Mouse (Mus musculus) G1E (cell line): ENCODE results near the gene Ubn2. TPM values are rescaled to one million over a fixed set of nuclear protein-coding genes. Genes with fewer than 3 reads are reported as not detected.

Experiments
- ATAC-seq: 2 replicates; pipeline ENCODE4 v1.8.0; 2016; ENCODE audit warnings: mild to moderate bottlenecking; ENCODE audit not compliant: insufficient number of reproducible peaks, poor library complexity, low FRiP score, severe bottlenecking; ENCODE audit errors: extremely low read depth
- DNase-seq: peaks from one replicate; pipeline ENCODE4 v3.0.0; 2012; ENCODE audit warnings: low spot score
- H3K27me3 ChIP-seq: 2 replicates; pipeline ENCODE4 v1.6.1; 2012; ENCODE audit warnings: mild to moderate bottlenecking, low read length, inconsistent platforms; ENCODE audit not compliant: insufficient read depth
- H3K36me3 ChIP-seq: replicated peaks from 2 replicates; pipeline ENCODE3; 2012; ENCODE audit warnings: mild to moderate bottlenecking, inconsistent platforms
- H3K4me1 ChIP-seq: 2 replicates; pipeline ENCODE4 v1.6.1; 2012; ENCODE audit warnings: low read depth, low read length, inconsistent platforms, mixed read lengths; ENCODE audit not compliant: insufficient read depth
- H3K4me3 ChIP-seq: 2 replicates; pipeline ENCODE4 v1.5.1; 2012; ENCODE audit warnings: low read depth, mild to moderate bottlenecking, inconsistent platforms, low read length, moderate library complexity, mixed read lengths
- H3K9me3 ChIP-seq: replicated peaks from 2 replicates; pipeline ENCODE4 v1.6.1; 2012; ENCODE audit warnings: inconsistent platforms
- CTCF ChIP-seq: IDR thresholded peaks from 2 replicates; pipeline ENCODE4 v1.5.1; 2012; ENCODE audit warnings: low read depth, low read length, inconsistent platforms, mixed read lengths
- GATA1 ChIP-seq: IDR thresholded peaks from 2 replicates; pipeline ENCODE4 v1.6.1; 2012; ENCODE audit warnings: borderline replicate concordance, low read length, inconsistent platforms, mixed read lengths
- GATA2 ChIP-seq: IDR thresholded peaks from 2 replicates; pipeline ENCODE4 v1.6.1; 2012; ENCODE audit warnings: low read depth, low read length, inconsistent platforms, borderline replicate concordance
- POLR2AphosphoS5 ChIP-seq: IDR thresholded peaks from 2 replicates; pipeline ENCODE4 v1.6.1; 2012; ENCODE audit warnings: low read depth, low read length, inconsistent platforms; ENCODE audit not compliant: insufficient replicate concordance
- TAL1 ChIP-seq: conservative IDR thresholded peaks from 2 replicates; pipeline ENCODE4 v1.6.1; 2012; ENCODE audit warnings: low read depth, low read length, inconsistent platforms, mixed read lengths
- polyA plus RNA-seq: library from polyadenylated mRNA; stranded (reverse); fragments of >175 nt; gene quantifications from 2 replicates; pipeline ENCODE4 v1.2.3, GENCODE M21; 2012
- total RNA-seq, 2 experiments: library from RNA; stranded (forward) in 1 of 2; stranded (reverse) in 1 of 2; fragments of 200-1000 nt in 1 of 2; fragments of >200 nt in 1 of 2; fragmentation: Nextera tagmentation in 1 of 2; gene quantifications; 2 replicates each; pipeline ENCODE4 v1.2.3; 2014 to 2017

The Ubn2 gene
- total and polyA plus RNA-seq, 3 experiments = 4.1 to 124 (median 26.9) TPM

DNA sequence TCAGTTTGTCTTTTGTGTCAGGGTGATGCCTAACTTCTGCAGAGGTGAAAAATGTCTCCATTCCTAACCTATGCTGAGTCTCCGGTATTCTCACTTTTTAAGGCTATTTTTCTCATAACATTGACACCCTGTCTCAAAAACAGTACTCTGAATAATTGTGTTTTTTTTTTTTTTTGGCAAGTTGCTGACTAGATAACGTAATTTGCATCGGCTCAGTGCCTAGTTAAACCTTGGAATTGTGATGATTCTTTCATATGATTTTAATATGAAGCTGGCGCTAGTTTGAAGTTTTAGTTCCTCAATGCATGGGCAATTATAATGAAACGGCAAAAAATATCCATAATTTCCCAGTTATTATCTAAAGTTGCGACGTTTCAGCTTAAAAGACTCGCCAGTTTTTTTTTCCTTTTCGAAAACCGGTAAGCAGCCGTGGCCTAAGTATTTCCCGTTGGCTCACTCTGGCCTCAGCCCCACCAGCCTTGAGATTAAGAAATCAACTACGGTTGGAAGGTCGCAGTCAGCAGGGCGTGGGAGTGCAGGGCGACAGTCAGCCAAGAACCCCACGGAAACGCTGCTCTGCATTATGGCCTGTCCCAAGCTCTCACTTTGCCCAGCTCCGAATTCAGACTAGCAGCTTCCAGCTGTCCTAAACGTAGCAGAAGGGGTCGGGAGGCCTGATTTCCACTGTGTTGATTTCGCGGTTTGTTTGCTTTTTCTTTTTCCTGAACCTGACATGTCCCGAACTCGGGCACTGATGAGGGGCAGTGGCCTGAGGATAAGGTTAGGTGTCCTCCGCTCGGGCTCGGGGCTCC, 116.7 kb downstream of the Ubn2 start:
- H3K4me1 ChIP-seq = peaks cover 30% of the 10 kb centered on the region
- H3K4me3 ChIP-seq = peak overlapping the region; percentile 90
- H3K36me3 ChIP-seq = peaks cover 16% of the 10 kb centered on the region
- H3K27me3 ChIP-seq = no peaks in the 10 kb centered on the region
- ATAC-seq (peak; percentile 41), DNase-seq (peak; percentile 53)
- H3K9me3 ChIP-seq = no peaks in the 10 kb centered on the region
- TF ChIP-seq GATA2 (no peak), GATA1 (no peak), TAL1 (no peak), CTCF (no peak), POLR2AphosphoS5 (no peak)

DNA sequence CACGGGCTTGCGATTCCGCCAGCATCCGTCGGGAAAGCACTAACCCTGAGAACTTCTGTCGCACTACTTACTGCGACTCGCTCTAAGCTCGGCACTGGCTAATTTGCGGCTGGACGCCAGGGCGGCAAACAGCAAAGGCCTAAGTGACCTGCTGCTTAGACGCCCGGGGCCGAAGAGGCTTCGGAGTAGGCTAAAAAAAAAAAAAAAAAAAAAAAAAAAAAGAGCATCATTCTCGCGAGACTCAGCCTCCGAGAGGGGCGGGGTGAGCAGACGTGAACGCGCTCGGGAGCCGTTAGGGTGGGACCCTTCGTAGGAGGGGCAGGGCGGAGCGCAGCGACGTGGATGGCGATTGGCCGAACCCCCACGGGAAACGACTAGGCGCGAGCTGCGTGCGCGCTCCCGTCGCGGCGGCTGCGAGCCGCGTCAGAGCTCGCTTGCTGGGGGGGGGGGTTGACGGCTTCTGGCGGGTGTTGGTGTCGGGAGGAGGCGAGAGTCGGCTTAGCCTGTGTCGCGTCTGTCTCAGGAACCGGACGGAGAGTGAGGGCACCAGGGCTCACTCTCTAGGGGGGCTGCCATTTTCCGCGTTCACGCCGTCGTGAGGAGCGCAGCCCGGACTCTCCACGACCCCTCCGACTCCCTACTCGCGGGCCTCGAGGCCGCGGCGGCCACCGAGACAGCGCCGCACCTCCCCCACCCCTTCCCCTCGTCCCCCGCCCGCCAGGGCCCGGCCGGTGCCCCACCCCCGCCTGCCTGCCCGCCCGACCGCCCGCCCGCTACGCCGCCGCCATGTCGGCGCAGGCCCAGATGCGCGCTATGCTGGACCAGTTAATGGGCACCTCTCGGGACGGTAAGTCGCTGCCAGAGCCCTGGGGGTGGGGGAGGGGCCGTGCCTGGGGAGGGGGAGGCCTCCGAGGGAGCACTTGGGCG, 117.6 kb downstream of the Ubn2 start, which contains the start of gene Luc7l2:
Gene Luc7l2, plus strand, starts transcription at position 273 of the 927 bp plus-strand sequence.
- DNase-seq = peak; percentile 97
- Histone ChIP-seq H3K4me3 (peak within 1 kb of the TSS; percentile 90), H3K9me3 (no peaks in the 10 kb centered on the region), H3K4me1 (peaks cover 35% of the 10 kb centered on the region), H3K27me3 (no peaks in the 10 kb centered on the region), H3K36me3 (peaks cover 23% of the 10 kb centered on the region)
- TF ChIP-seq POLR2AphosphoS5 = no peak
- no peak for TF ChIP-seq GATA1
- no peak for TF ChIP-seq TAL1
- TF ChIP-seq GATA2 = no peak
- TF ChIP-seq CTCF = no peak
- peak; percentile 78 for ATAC-seq

DNA sequence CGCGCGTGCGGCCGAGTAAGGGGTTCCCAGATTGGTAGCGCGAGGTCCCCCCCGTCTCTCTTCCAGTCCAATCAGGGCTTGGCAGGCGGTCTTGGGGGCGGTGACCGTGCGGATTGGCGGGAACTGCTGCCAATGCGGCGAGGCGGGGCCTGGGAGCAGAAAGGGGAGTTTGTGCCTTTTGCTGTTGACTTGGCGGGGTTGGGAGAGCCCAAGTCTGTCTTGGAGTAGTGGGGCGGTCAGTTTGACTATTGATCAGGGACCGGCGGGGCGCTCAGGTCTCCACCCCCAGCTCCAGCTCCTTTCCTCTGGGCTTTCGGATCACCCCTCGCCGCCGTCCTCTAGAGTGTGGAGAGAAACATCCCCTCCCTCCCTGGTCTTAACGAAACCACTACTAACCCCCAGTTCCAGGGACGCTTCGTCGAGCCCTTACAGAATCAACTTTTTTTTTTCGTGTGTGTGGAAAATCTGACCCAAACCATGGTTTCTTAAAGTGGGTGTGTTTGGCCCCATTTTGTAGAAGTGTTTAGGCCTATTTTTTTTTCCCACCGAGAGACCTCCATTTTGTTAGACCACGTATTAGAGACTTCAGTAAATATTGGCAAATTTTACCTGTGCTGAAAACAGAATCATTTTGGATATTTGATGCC, 118.4 kb downstream of the Ubn2 start:
- ATAC-seq = peak; percentile 86
- no peaks in the 10 kb centered on the region for H3K27me3 ChIP-seq
- no peaks in the 10 kb centered on the region for H3K9me3 ChIP-seq
- H3K4me1 ChIP-seq = peaks cover 35% of the 10 kb centered on the region
- H3K4me3 ChIP-seq = peak overlapping the region; percentile 90
- DNase-seq = peak; percentile 96
- H3K36me3 ChIP-seq = peaks cover 24% of the 10 kb centered on the region
- TF ChIP-seq POLR2AphosphoS5 (no peak), GATA2 (no peak), CTCF (no peak), TAL1 (no peak), GATA1 (no peak)

DNA sequence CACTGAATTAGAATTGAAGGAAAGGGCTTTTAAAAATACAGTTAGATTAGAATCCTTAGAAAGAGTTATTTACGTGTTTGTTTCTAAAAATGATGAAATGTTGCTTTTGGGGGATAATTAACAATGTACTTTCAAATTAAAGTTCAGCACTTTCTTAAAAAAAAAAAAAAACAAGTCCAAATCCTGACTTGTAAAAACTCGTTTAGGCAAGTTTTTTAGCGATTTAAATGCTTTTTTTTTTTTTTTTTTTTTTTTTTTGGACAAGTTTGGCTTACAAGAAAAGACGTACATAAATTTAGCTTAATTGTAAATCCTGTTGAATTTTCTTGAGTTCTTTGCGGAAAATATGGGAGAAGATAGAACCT, 118.9 kb downstream of the Ubn2 start:
- DNase-seq = no peak
- H3K36me3 ChIP-seq = peaks cover 27% of the 10 kb centered on the region
- ATAC-seq = no peak
- H3K9me3 ChIP-seq = no peaks in the 10 kb centered on the region
- H3K4me3 ChIP-seq = peak overlapping the region; percentile 90
- no peaks in the 10 kb centered on the region for H3K27me3 ChIP-seq
- peaks cover 38% of the 10 kb centered on the region for H3K4me1 ChIP-seq
- TF ChIP-seq CTCF (no peak), GATA2 (no peak), POLR2AphosphoS5 (no peak), TAL1 (no peak), GATA1 (no peak)

Other genes starting within 250 kb of the Ubn2 start
- not detected in 2 replicates for gene D630045J12Rik, start 179.9 kb upstream of the Ubn2 start, total RNA-seq (2014; fragmentation: Nextera tagmentation)
- gene D630045J12Rik, start 179.9 kb upstream of the Ubn2 start, total RNA-seq (2017) = 0.38 and 0.41 TPM in 2 replicates
- gene D630045J12Rik, start 179.9 kb upstream of the Ubn2 start, polyA plus RNA-seq = 0.01 TPM in 2 replicates
- 28.5 and 30.6 TPM in 2 replicates for gene Zc3hav1l, start 134.7 kb upstream of the Ubn2 start, total RNA-seq (2014; fragmentation: Nextera tagmentation)
- 4.5 and 5.6 TPM in 2 replicates for gene Zc3hav1l, start 134.7 kb upstream of the Ubn2 start, total RNA-seq (2017)
- 7.3 and 7.5 TPM in 2 replicates for gene Zc3hav1l, start 134.7 kb upstream of the Ubn2 start, polyA plus RNA-seq
- gene Zc3hav1, start 79.3 kb upstream of the Ubn2 start, total RNA-seq (2014; fragmentation: Nextera tagmentation) = 210 and 217 TPM in 2 replicates
- 107 and 112 TPM in 2 replicates for gene Zc3hav1, start 79.3 kb upstream of the Ubn2 start, total RNA-seq (2017)
- gene Zc3hav1, start 79.3 kb upstream of the Ubn2 start, polyA plus RNA-seq = 44.0 and 45.8 TPM in 2 replicates
- gene Ttc26, start 52.5 kb upstream of the Ubn2 start, total RNA-seq (2014; fragmentation: Nextera tagmentation) = 6.1 and 6.5 TPM in 2 replicates
- 2.7 and 5.9 TPM in 2 replicates for gene Ttc26, start 52.5 kb upstream of the Ubn2 start, total RNA-seq (2017)
- gene Ttc26, start 52.5 kb upstream of the Ubn2 start, polyA plus RNA-seq = 0.31 and 0.89 TPM in 2 replicates
- gene Fmc1, start 99.6 kb downstream of the Ubn2 start, total RNA-seq (2014; fragmentation: Nextera tagmentation) = 6.4 and 16.7 TPM in 2 replicates
- 39.5 and 55.9 TPM in 2 replicates for gene Fmc1, start 99.6 kb downstream of the Ubn2 start, total RNA-seq (2017)
- 178 and 230 TPM in 2 replicates for gene Fmc1, start 99.6 kb downstream of the Ubn2 start, polyA plus RNA-seq
- 374 and 400 TPM in 2 replicates for gene Luc7l2, start 117.4 kb downstream of the Ubn2 start, total RNA-seq (2014; fragmentation: Nextera tagmentation)
- 162 and 211 TPM in 2 replicates for gene Luc7l2, start 117.4 kb downstream of the Ubn2 start, total RNA-seq (2017)
- gene Luc7l2, start 117.4 kb downstream of the Ubn2 start, polyA plus RNA-seq = 75.8 and 80.7 TPM in 2 replicates
- gene Klrg2, start 203.3 kb downstream of the Ubn2 start, total RNA-seq (2014; fragmentation: Nextera tagmentation) = not detected in 2 replicates
- 0.05 and 0.06 TPM in 2 replicates for gene Klrg2, start 203.3 kb downstream of the Ubn2 start, total RNA-seq (2017)
- 0.01 TPM in 1 of 2 replicates, not detected in the other for gene Klrg2, start 203.3 kb downstream of the Ubn2 start, polyA plus RNA-seq
- not detected in 2 replicates for gene Clec2l, start 229.1 kb downstream of the Ubn2 start, total RNA-seq (2014; fragmentation: Nextera tagmentation)
- not detected in 2 replicates for gene Clec2l, start 229.1 kb downstream of the Ubn2 start, total RNA-seq (2017)
- not detected in 2 replicates for gene Clec2l, start 229.1 kb downstream of the Ubn2 start, polyA plus RNA-seq